Mouse (Mus musculus) MEL (cell line): ENCODE data around the gene Fastk.
A peak's percentile ranks its signal among the peaks of the same experiment; 100 is the strongest.

Experiments
- CHD2 ChIP-seq: IDR thresholded peaks from 2 replicates; pipeline ENCODE4 v1.6.1; 2011; ENCODE audit warnings: low read length, improper control_type of control experiment
- CTCF ChIP-seq, 3 experiments: IDR thresholded peaks in 2 of 3; conservative IDR thresholded peaks in 1 of 3; 2 replicates each; pipeline ENCODE4 v1.5.1; 2011 to 2012; ENCODE audit warnings: low read length in 3 of 3, low read depth in 2 of 3, mild to moderate bottlenecking in 2 of 3, improper control_type of control experiment in 1 of 3, inconsistent platforms in 1 of 3, mixed read lengths in 1 of 3, moderate library complexity in 1 of 3; ENCODE audit not compliant: control insufficient read depth in 1 of 3, insufficient read depth in 1 of 3, poor library complexity in 1 of 3, severe bottlenecking in 1 of 3
- EP300 ChIP-seq, 2 experiments: IDR thresholded peaks; 2 replicates each; pipeline ENCODE4 v1.6.1; 2011; ENCODE audit warnings: improper control_type of control experiment in 2 of 2, low read length in 2 of 2, low read depth in 1 of 2, mild to moderate bottlenecking in 1 of 2
- ETS1 ChIP-seq: IDR thresholded peaks from 2 replicates; pipeline ENCODE4 v1.6.1; 2012; ENCODE audit warnings: low read depth, mild to moderate bottlenecking, inconsistent platforms, low read length, improper control_type of control experiment, moderate library complexity
- NELFE ChIP-seq: IDR thresholded peaks from 2 replicates; pipeline ENCODE4 v1.6.1; 2011; ENCODE audit warnings: low read depth, low read length, improper control_type of control experiment
- TAL1 ChIP-seq: IDR thresholded peaks from 2 replicates; pipeline ENCODE4 v1.6.1; 2012; ENCODE audit warnings: mild to moderate bottlenecking, inconsistent platforms, low read length, moderate library complexity, mixed read lengths
- ZMIZ1 ChIP-seq: IDR thresholded peaks from 2 replicates; pipeline ENCODE4 v1.6.1; 2012; ENCODE audit warnings: low read depth, mild to moderate bottlenecking, inconsistent platforms, low read length, improper control_type of control experiment, moderate library complexity

DNA sequence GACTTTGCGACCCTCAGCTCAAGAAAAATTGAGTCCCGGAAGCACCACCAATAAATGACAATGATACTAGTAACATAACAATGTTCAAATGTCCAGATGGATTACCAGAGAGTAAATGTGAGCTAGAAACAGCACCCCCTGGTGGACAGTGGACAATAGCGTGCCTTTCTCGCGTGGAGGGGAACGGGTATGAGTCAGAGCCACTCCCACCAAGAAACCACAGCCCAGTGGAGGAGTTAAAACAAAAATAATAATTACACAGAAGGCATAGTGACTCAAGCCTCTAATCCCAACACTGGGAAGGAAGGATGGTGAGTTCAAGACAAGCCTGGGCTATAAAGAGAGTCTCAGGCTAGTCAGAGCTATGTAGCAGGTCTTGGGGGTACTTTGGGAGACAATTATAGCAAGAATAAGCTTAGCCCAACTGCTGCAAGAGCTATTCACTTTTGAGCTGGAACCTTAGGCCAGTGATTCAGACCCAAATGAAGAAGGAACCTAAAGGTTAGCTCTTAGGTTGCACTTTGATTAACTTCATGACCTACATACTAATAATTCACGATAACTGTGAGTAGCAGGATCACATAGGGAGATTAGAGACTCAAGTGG is 51.6 kb downstream of the Fastk start, which contains the start of gene Abcb8:
- TF ChIP-seq ETS1 (peak; percentile 69; the same call in 1 of the 2 replicates), EP300 (IDR thresholded peaks at IDR 0.05; ENCODE audit: low read depth in 1 of 2, low read length in 2 of 2) (peak; percentile 53 to 60; a peak in 2 of 4 replicates), TAL1 (no peak), ZMIZ1 (no peak), CTCF (IDR thresholded peaks at IDR 0.05 in 2 of 3, conservative IDR thresholded peaks at IDR 0.05 in 1 of 3; ENCODE audit: control insufficient read depth in 1 of 3, insufficient read depth in 1 of 3, low read depth in 2 of 3, low read length in 3 of 3, poor library complexity in 1 of 3, severe bottlenecking in 1 of 3) (peak; percentile 87 to 99 (median 98)), CHD2 (peak; percentile 92), NELFE (peak; percentile 39; the same call in 1 of the 2 replicates)
